Mouse (Mus musculus) cerebellum, adult 2 months (tissue): ENCODE results near the gene Fbxo5.

ENCODE experiments used
- CTCF ChIP-seq: fragments of 200-500 bp; IDR thresholded peaks from 2 replicates; pipeline ENCODE4 v1.5.1; 2011; ENCODE audit warnings: low read depth, mild to moderate bottlenecking, control low read depth, low read length, moderate library complexity, borderline replicate concordance; ENCODE audit not compliant: insufficient read depth
- POLR2A ChIP-seq: fragments of 200-500 bp; IDR thresholded peaks from 2 replicates; pipeline ENCODE4 v1.6.1; 2011; ENCODE audit warnings: low read length, control low read depth, borderline replicate concordance; ENCODE audit not compliant: insufficient read depth

DNA sequence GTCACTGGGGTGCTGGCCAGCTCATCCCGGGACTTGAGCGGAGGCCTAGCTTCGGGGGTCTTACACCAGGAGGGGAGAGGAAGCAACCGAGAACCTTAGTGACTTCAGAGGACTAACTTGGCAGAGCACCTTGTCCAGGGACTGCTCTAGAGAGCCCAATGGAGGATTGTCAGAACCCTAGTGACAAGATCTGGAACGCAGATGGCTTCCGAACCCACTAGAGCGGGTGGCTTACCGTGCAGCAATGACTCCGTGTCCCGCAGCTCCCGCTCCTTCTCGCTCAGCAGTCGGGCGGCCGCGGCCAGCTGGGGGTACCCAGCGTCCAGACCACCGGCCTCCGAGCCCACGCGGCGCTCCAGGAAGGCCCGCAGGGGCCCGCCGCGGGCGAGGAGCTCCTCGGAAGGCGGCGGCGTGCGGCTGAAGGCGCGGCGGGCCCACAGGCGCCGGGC lies 17.9 kb upstream of the Fbxo5 start:
- TF ChIP-seq CTCF (no peak), POLR2A (no peak)
